Mouse (Mus musculus): Measurements from ENCODE around the gene Gipr. TPM values are rescaled to one million over a fixed set of nuclear protein-coding genes. Genes with fewer than 3 reads are reported as not detected.

The Gipr gene
- polyA plus RNA-seq, 2 experiments: 1.1 TPM; not detected in 1

DNA sequence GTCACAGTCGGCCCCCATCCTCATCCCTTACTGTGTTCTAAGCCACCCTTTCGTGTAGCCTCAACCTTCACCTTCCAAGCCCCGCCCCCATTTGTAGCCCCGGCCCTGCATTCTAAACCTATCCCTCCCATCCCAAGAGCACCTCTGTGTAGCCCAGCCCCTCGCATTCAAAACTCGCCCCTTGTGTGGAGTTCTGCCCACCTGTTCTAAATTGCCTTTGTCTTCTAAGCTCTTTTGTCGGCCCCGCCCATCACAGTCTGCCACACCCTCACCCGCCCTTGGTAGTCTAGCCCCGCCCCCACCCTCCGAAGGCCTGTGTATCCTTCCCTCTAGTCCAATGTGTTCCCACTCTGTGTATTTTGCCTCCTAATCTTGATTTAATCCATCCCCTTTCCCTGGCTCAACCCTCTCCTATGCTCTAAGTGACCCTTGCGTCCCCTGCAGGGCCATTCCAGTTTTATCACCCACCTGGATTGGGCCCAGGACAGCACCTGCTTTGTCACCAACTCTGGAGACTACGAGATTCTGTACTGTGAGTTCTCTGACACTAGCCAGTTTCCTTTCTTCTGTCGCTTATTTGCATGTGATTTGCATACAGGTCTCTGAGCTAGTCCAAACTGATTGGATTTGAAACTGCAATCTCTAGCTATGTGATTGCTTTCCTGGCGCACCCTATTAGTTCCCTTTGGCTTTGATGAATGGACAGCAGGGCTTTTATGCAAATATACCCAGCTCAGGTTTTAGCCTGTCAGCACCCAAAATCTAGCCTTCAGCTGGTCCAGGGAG is 36.3 kb upstream of the Gipr start:
- 54% methylated on average over 15 of the region's 15 CpGs for WGBS
- H3K36me3 ChIP-seq (ENCODE audit: control insufficient read depth, insufficient read depth, low read length): peaks cover 51% of the 10 kb centered on the region
- ATAC-seq (ENCODE audit: low FRiP score, low read depth): no peak

DNA sequence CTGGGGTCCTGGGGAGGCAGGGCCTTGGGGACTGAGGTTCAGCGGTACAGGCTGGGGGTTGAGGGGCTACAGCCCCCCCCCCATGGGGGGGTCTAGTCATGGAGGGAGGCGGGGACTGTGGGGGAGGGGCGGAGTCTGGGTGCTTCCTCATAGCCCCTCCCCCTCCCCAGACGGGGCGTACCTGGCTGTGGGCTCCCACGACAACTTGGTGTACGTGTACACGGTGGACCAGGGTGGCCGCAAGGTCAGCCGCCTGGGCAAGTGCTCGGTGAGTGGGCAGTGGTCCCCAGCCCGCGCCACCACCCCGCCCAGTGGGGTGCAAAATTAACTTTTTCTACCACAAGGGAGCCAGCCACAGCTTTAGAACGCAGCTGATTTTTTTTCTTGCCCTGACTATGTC is 35.7 kb upstream of the Gipr start:
- no peak overlapping the region for H3K27ac ChIP-seq (replicated peaks; ENCODE audit: low read depth, low read length)

More for the DNA sequence above, 36.3 kb upstream of the Gipr start:
- H3K4me2 ChIP-seq (replicated peaks; ENCODE audit: low read depth, low read length, severe bottlenecking): no peak overlapping the region
- H3K27me3 ChIP-seq (ENCODE audit: control insufficient read depth, insufficient read depth, low read length): no peaks in the 10 kb centered on the region
- DNase-seq (ENCODE audit: low spot score): no peak
- H3K4me1 ChIP-seq (ENCODE audit: control insufficient read depth, insufficient read depth, low read length): no peaks in the 10 kb centered on the region
- no peak for TF ChIP-seq POLR2A (IDR thresholded peaks at IDR 0.05; ENCODE audit: borderline replicate concordance, extremely low read depth, insufficient read depth, insufficient read length)
- H3K9me3 ChIP-seq (ENCODE audit: control insufficient read depth, low read length): no peaks in the 10 kb centered on the region
- H3K9ac ChIP-seq (ENCODE audit: low read depth, low read length, severe bottlenecking): no peak overlapping the region
- no peak overlapping the region for H3K27ac ChIP-seq (replicated peaks; ENCODE audit: low read depth, low read length)
- H3K4me3 ChIP-seq (replicated peaks; ENCODE audit: low read length): no peak overlapping the region

DNA sequence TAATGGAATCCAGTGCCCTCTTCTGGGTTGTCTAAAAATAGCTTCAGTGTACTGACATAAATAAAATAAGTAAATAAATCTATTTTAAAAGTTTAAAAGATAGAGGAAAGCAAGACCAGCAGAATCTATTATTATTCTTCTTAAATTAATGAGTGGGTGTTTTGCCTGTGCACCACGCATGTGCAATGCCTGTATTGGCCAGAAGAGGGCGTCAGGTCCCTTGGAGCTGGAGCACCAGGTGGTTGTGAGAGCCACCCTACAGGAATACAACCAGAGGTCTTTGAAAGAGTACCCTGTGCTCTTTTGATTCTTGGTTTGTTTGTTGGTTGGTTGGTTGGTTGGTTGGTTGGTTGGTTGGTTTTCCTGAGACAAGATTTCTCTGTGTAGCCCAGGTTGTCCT is 32.1 kb upstream of the Gipr start:
- no peak for TF ChIP-seq POLR2A (IDR thresholded peaks at IDR 0.05; ENCODE audit: borderline replicate concordance, extremely low read depth, insufficient read depth, insufficient read length)
- WGBS: 36% methylated on average over 2 of the region's 2 CpGs
- Histone ChIP-seq H3K4me3 (replicated peaks; ENCODE audit: low read length) (no peak overlapping the region), H3K27me3 (ENCODE audit: control insufficient read depth, insufficient read depth, low read length) (no peaks in the 10 kb centered on the region), H3K9ac (ENCODE audit: low read depth, low read length, severe bottlenecking) (no peak overlapping the region), H3K9me3 (ENCODE audit: control insufficient read depth, low read length) (0 out of 2 replicates have a peak, but pooled peaks cover 4% of the 10 kb centered on the region), H3K4me1 (ENCODE audit: control insufficient read depth, insufficient read depth, low read length) (no peaks in the 10 kb centered on the region), H3K36me3 (ENCODE audit: control insufficient read depth, insufficient read depth, low read length) (peaks cover 57% of the 10 kb centered on the region), H3K4me2 (replicated peaks; ENCODE audit: low read depth, low read length, severe bottlenecking) (no peak overlapping the region), H3K27ac (replicated peaks; ENCODE audit: low read depth, low read length) (no peak overlapping the region)
- DNase-seq (ENCODE audit: low spot score) (no peak), ATAC-seq (ENCODE audit: low FRiP score, low read depth) (no peak)

More for the DNA sequence above, 35.7 kb upstream of the Gipr start:
- WGBS: 66% methylated on average over 14 of the region's 15 CpGs
- H3K27me3 ChIP-seq (ENCODE audit: control insufficient read depth, insufficient read depth, low read length): no peaks in the 10 kb centered on the region
- no peak for TF ChIP-seq POLR2A (IDR thresholded peaks at IDR 0.05; ENCODE audit: borderline replicate concordance, extremely low read depth, insufficient read depth, insufficient read length)
- H3K4me2 ChIP-seq (replicated peaks; ENCODE audit: low read depth, low read length, severe bottlenecking): no peak overlapping the region
- DNase-seq (ENCODE audit: low spot score) (no peak), ATAC-seq (ENCODE audit: low FRiP score, low read depth) (no peak)
- no peaks in the 10 kb centered on the region for H3K9me3 ChIP-seq (ENCODE audit: control insufficient read depth, low read length)
- no peaks in the 10 kb centered on the region for H3K4me1 ChIP-seq (ENCODE audit: control insufficient read depth, insufficient read depth, low read length)
- no peak overlapping the region for H3K9ac ChIP-seq (ENCODE audit: low read depth, low read length, severe bottlenecking)
- no peak overlapping the region for H3K4me3 ChIP-seq (replicated peaks; ENCODE audit: low read length)
- peaks cover 57% of the 10 kb centered on the region for H3K36me3 ChIP-seq (ENCODE audit: control insufficient read depth, insufficient read depth, low read length)

GRCm38 (mm10) chr7:19196676-19197075 is 30.7 kb upstream of the Gipr start:
- H3K4me2 ChIP-seq (replicated peaks; ENCODE audit: low read depth, low read length, severe bottlenecking): no peak overlapping the region

DNA sequence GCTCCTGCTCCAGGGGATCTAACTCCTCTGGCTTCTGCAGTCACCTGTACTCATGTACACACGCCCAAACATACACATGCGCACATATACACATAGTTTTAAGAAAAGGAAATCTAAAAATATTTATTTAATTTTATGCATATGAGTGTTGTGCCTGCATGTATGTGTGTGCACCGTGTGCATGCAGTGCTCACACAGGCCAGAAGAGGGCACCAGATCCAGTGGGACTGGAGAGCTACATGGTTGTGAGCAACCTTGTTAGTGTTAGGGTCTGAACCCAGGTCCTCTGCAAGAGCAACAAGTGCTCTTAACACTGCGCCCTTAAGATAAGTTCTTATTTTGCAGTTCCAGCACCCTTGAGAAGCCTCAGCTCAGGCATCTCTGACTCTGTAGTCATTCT is 28.7 kb upstream of the Gipr start:
- DNase-seq (ENCODE audit: low spot score): no peak
- TF ChIP-seq POLR2A (IDR thresholded peaks at IDR 0.05; ENCODE audit: borderline replicate concordance, extremely low read depth, insufficient read depth, insufficient read length): no peak
- H3K9me3 ChIP-seq (ENCODE audit: control insufficient read depth, low read length): 0 out of 2 replicates have a peak, but pooled peaks cover 4% of the 10 kb centered on the region
- no peak overlapping the region for H3K9ac ChIP-seq (ENCODE audit: low read depth, low read length, severe bottlenecking)
- no peak overlapping the region for H3K4me2 ChIP-seq (replicated peaks; ENCODE audit: low read depth, low read length, severe bottlenecking)
- no peaks in the 10 kb centered on the region for H3K4me1 ChIP-seq (ENCODE audit: control insufficient read depth, insufficient read depth, low read length)
- no peak for ATAC-seq (ENCODE audit: low FRiP score, low read depth)
- H3K36me3 ChIP-seq (ENCODE audit: control insufficient read depth, insufficient read depth, low read length): peaks cover 55% of the 10 kb centered on the region
- 94% methylated on average over 4 of the region's 4 CpGs for WGBS
- H3K27me3 ChIP-seq (ENCODE audit: control insufficient read depth, insufficient read depth, low read length): no peaks in the 10 kb centered on the region
- no peak overlapping the region for H3K4me3 ChIP-seq (replicated peaks; ENCODE audit: low read length)
- no peak overlapping the region for H3K27ac ChIP-seq (replicated peaks; ENCODE audit: low read depth, low read length)

More at GRCm38 (mm10) chr7:19196676-19197075, 30.7 kb upstream of the Gipr start:
- DNase-seq (ENCODE audit: low spot score) (no peak), ATAC-seq (ENCODE audit: low FRiP score, low read depth) (no peak)
- 0 out of 2 replicates have a peak, but pooled peaks cover 4% of the 10 kb centered on the region for H3K9me3 ChIP-seq (ENCODE audit: control insufficient read depth, low read length)
- no peak overlapping the region for H3K4me3 ChIP-seq (replicated peaks; ENCODE audit: low read length)
- no peaks in the 10 kb centered on the region for H3K27me3 ChIP-seq (ENCODE audit: control insufficient read depth, insufficient read depth, low read length)
- no peak overlapping the region for H3K27ac ChIP-seq (replicated peaks; ENCODE audit: low read depth, low read length)
- no peak for TF ChIP-seq POLR2A (IDR thresholded peaks at IDR 0.05; ENCODE audit: borderline replicate concordance, extremely low read depth, insufficient read depth, insufficient read length)
- peaks cover 57% of the 10 kb centered on the region for H3K36me3 ChIP-seq (ENCODE audit: control insufficient read depth, insufficient read depth, low read length)
- no peaks in the 10 kb centered on the region for H3K4me1 ChIP-seq (ENCODE audit: control insufficient read depth, insufficient read depth, low read length)
- H3K9ac ChIP-seq (ENCODE audit: low read depth, low read length, severe bottlenecking): no peak overlapping the region
- WGBS: 62% methylated on average over 6 of the region's 6 CpGs
